Mouse (Mus musculus): ENCODE results near the gene Cyp2d10. TPM values are rescaled to one million over a fixed set of nuclear protein-coding genes. Genes with fewer than 3 reads are reported as not detected.

The Cyp2d10 gene
- polyA plus RNA-seq, 1 experiment from 2014 or later, result 2.6 TPM

- WGBS, result 1% methylated on average over 57 of the region's 57 CpGs
- H3K36me3 ChIP-seq (ENCODE audit: control insufficient read depth, insufficient read depth, low read length), result peaks cover 11% of the 10 kb centered on the region
- H3K27me3 ChIP-seq (ENCODE audit: control insufficient read depth, insufficient read depth, low read length), result no peaks in the 10 kb centered on the region
- peak within 1 kb of the TSS; percentile 99 for H3K4me3 ChIP-seq (replicated peaks; ENCODE audit: low read length)
- H3K4me1 ChIP-seq (ENCODE audit: control insufficient read depth, insufficient read depth, low read length), result peaks cover 23% of the 10 kb centered on the region
- peak within 1 kb of the TSS; percentile 83 for H3K4me2 ChIP-seq (ENCODE audit: low read depth, low read length)
- no peaks in the 10 kb centered on the region for H3K9me3 ChIP-seq (replicated peaks; ENCODE audit: control insufficient read depth, low read length)
- peak within 1 kb of the TSS; percentile 97 for H3K9ac ChIP-seq (ENCODE audit: low read length)
- peak; percentile 99 for ATAC-seq (ENCODE audit: insufficient read depth, low FRiP score)
- peak within 1 kb of the TSS; percentile 91 for H3K27ac ChIP-seq (ENCODE audit: low read length)
Observed at GRCm38 (mm10) chr15:82354126-82354945, 52.7 kb downstream of the Cyp2d10 start, which contains the start of gene Ndufa6. Gene Ndufa6, minus strand, starts transcription at chr15:82354322.

GRCm38 (mm10) chr15:82353745-82354113 is 53.3 kb downstream of the Cyp2d10 start:
- Histone ChIP-seq H3K9me3 (replicated peaks; ENCODE audit: control insufficient read depth, low read length) (no peaks in the 10 kb centered on the region), H3K27ac (ENCODE audit: low read length) (peak overlapping the region; percentile 85), H3K4me1 (ENCODE audit: control insufficient read depth, insufficient read depth, low read length) (peaks cover 17% of the 10 kb centered on the region), H3K27me3 (ENCODE audit: control insufficient read depth, insufficient read depth, low read length) (no peaks in the 10 kb centered on the region), H3K36me3 (ENCODE audit: control insufficient read depth, insufficient read depth, low read length) (peaks cover 17% of the 10 kb centered on the region), H3K4me3 (replicated peaks; ENCODE audit: low read length) (peak overlapping the region; percentile 99), H3K4me2 (ENCODE audit: low read depth, low read length) (peak overlapping the region; percentile 83), H3K9ac (ENCODE audit: low read length) (peak overlapping the region; percentile 97)
- WGBS, result 0% methylated on average over 23 of the region's 23 CpGs
- ATAC-seq (ENCODE audit: insufficient read depth, low FRiP score), result no peak; the same call in 1 of the 2 replicates

GRCm38 (mm10) chr15:82353078-82353744 is 53.8 kb downstream of the Cyp2d10 start:
- Histone ChIP-seq H3K27me3 (ENCODE audit: control insufficient read depth, insufficient read depth, low read length) (no peaks in the 10 kb centered on the region), H3K9me3 (replicated peaks; ENCODE audit: control insufficient read depth, low read length) (no peaks in the 10 kb centered on the region), H3K4me3 (replicated peaks; ENCODE audit: low read length) (peak overlapping the region; percentile 99), H3K9ac (ENCODE audit: low read length) (peak overlapping the region; percentile 97), H3K27ac (ENCODE audit: low read length) (peak overlapping the region; percentile 85), H3K4me1 (ENCODE audit: control insufficient read depth, insufficient read depth, low read length) (peaks cover 15% of the 10 kb centered on the region), H3K4me2 (ENCODE audit: low read depth, low read length) (peak overlapping the region; percentile 83), H3K36me3 (ENCODE audit: control insufficient read depth, insufficient read depth, low read length) (peaks cover 22% of the 10 kb centered on the region)
- ATAC-seq (ENCODE audit: insufficient read depth, low FRiP score), result no peak
- 20% methylated on average over 14 of the region's 14 CpGs for WGBS

Small RNA genes lying within 50 kb of the gene (microRNA-seq; reads per million reads assigned to microRNA genes)
- not detected for gene Gm25990
- gene Gm27331, result not detected
- gene Gm27622, result not detected
- gene Mir7684, result not detected

Other genes starting within 250 kb of the Cyp2d10 start
- gene Shisa8, start 194.4 kb downstream of the Cyp2d10 start, polyA plus RNA-seq (2015; fragmentation: Nextera tagmentation; extraction: Ambion mirVana), result not detected in 2 replicates
- 0.10 TPM in 1 of 2 replicates, not detected in the other for gene Tnfrsf13c, start 182.8 kb downstream of the Cyp2d10 start, polyA plus RNA-seq (2015; fragmentation: Nextera tagmentation; extraction: Ambion mirVana)
- 44.4 and 51.6 TPM in 2 replicates for gene Cenpm, start 162.4 kb downstream of the Cyp2d10 start, polyA plus RNA-seq (2015; fragmentation: Nextera tagmentation; extraction: Ambion mirVana)
- gene 1500009C09Rik, start 154.8 kb downstream of the Cyp2d10 start, polyA plus RNA-seq (2015; fragmentation: Nextera tagmentation; extraction: Ambion mirVana), result not detected in 2 replicates
- gene Sept3, start 132.3 kb downstream of the Cyp2d10 start, polyA plus RNA-seq (2015; fragmentation: Nextera tagmentation; extraction: Ambion mirVana), result 6.1 and 6.8 TPM in 2 replicates
- gene Wbp2nl, start 108.2 kb downstream of the Cyp2d10 start, polyA plus RNA-seq (2015; fragmentation: Nextera tagmentation; extraction: Ambion mirVana), result 0.09 and 0.26 TPM in 2 replicates
- gene Naga, start 68.3 kb downstream of the Cyp2d10 start, polyA plus RNA-seq (2015; fragmentation: Nextera tagmentation; extraction: Ambion mirVana), result 99.0 and 116 TPM in 2 replicates
- 17.5 and 18.3 TPM in 2 replicates for gene Pheta2, start 68.3 kb downstream of the Cyp2d10 start, polyA plus RNA-seq (2015; fragmentation: Nextera tagmentation; extraction: Ambion mirVana)
- 278 and 284 TPM in 2 replicates for gene Smdt1, start 68.2 kb downstream of the Cyp2d10 start, polyA plus RNA-seq (2015; fragmentation: Nextera tagmentation; extraction: Ambion mirVana)
- 352 and 428 TPM in 2 replicates for gene Ndufa6, start 52.9 kb downstream of the Cyp2d10 start, polyA plus RNA-seq (2015; fragmentation: Nextera tagmentation; extraction: Ambion mirVana)
- 12.6 and 16.4 TPM in 2 replicates for gene Cyp2d22, start 26.9 kb downstream of the Cyp2d10 start, polyA plus RNA-seq (2015; fragmentation: Nextera tagmentation; extraction: Ambion mirVana)
- gene Cyp2d11, start 13.2 kb downstream of the Cyp2d10 start, polyA plus RNA-seq (2015; fragmentation: Nextera tagmentation; extraction: Ambion mirVana), result not detected in 2 replicates
- 0.39 TPM in 1 of 2 replicates, not detected in the other for gene Cyp2d9, start 26.2 kb upstream of the Cyp2d10 start, polyA plus RNA-seq (2015; fragmentation: Nextera tagmentation; extraction: Ambion mirVana)
- not detected in 2 replicates for gene Cyp2d12, start 147.9 kb upstream of the Cyp2d10 start, polyA plus RNA-seq (2015; fragmentation: Nextera tagmentation; extraction: Ambion mirVana)
- gene Cyp2d34, start 213.8 kb upstream of the Cyp2d10 start, polyA plus RNA-seq (2015; fragmentation: Nextera tagmentation; extraction: Ambion mirVana), result not detected in 2 replicates